Comparison of ENCODE assay signal across 8 mouse cellular contexts in genomic region chr4:97772641-97773040, GRCm38 (mm10). TPM values are rescaled to one million over a fixed set of nuclear protein-coding genes. Genes with fewer than 3 reads are reported as not detected.
DNase-seq lines count a peak whose midpoint lies in the region; ATAC-seq and TF ChIP-seq lines count a peak whose summit lies in the region.

Gene Nfia, plus strand, starts transcription at chr4:97772734.

- no peaks in the 10 kb centered on the region for H3K79me2 ChIP-seq in myocyte (ENCODE audit: control insufficient read depth, insufficient read depth)

- H3K27ac ChIP-seq in brown adipose tissue, adult 24 weeks (replicated peaks; ENCODE audit: low read depth, low read length), result peak within 1 kb of the TSS; percentile 88
- H3K27ac ChIP-seq in heart, embryonic 13.5 days (replicated peaks), result peak within 1 kb of the TSS; percentile 95

- no peaks in the 10 kb centered on the region for H3K9me3 ChIP-seq in heart, embryonic 13.5 days

- H3K4me3 ChIP-seq in brown adipose tissue, adult 24 weeks (ENCODE audit: insufficient read depth, low read depth, low read length), result peak within 1 kb of the TSS; percentile 73
- H3K4me3 ChIP-seq in heart, embryonic 13.5 days, result peak within 1 kb of the TSS; percentile 59
- peak within 1 kb of the TSS; percentile 42 for H3K4me3 ChIP-seq in myocyte

- 0% methylated on average over 9 of the region's 9 CpGs for WGBS in heart, embryonic 13.5 days

- peak within 1 kb of the TSS; percentile 81 for H3K9ac ChIP-seq in heart, embryonic 13.5 days

- no peaks in the 10 kb centered on the region for H3K27me3 ChIP-seq in heart, embryonic 13.5 days (replicated peaks)
- H3K27me3 ChIP-seq in myocyte (ENCODE audit: control insufficient read depth, insufficient read depth, insufficient read length), result peaks cover 12% of the 10 kb centered on the region

- no peak within 1 kb of the TSS for H3ac ChIP-seq in myocyte (ENCODE audit: control insufficient read depth, insufficient read length)

- no peak for ATAC-seq in heart, embryonic 13.5 days (ENCODE audit: extremely low read depth, insufficient number of reproducible peaks, low FRiP score, low TSS enrichment)

- no peak for TF ChIP-seq POLR2A in myocyte (IDR thresholded peaks at IDR 0.05; ENCODE audit: insufficient read length, low read depth)

- H3K36me3 ChIP-seq in heart, embryonic 13.5 days, result no peaks in the 10 kb centered on the region
- H3K36me3 ChIP-seq in myocyte (ENCODE audit: control insufficient read depth, insufficient read depth), result no peaks in the 10 kb centered on the region

- H3K4me2 ChIP-seq in heart, embryonic 13.5 days, result peak within 1 kb of the TSS; percentile 78
- H3K4me2 ChIP-seq in myocyte (ENCODE audit: low read depth), result peak within 1 kb of the TSS; percentile 89

- intact Hi-C loops in left cerebral cortex, postnatal 10 days (cut with DNase I), result loop anchor here (10.0 kb wide), 1 partner anchor 232 kb away; no protein-coding TSS in a partner anchor

- DNase-seq in thymus, postnatal 0 days (ENCODE audit: low spot score), result no peak
- DNase-seq in thymus, postnatal 10 days (ENCODE audit: low spot score in 2 of 2), result no peak
- DNase-seq in left cerebral cortex, postnatal 10 days (ENCODE audit: extremely low spot score in 1 of 2, low spot score in 2 of 2), result no peak
- DNase-seq in c-Kit-positive CD71-positive TER-119-positive erythroid progenitor cells, embryonic 14.5 days (ENCODE audit: low spot score), result no peak
- no peak for DNase-seq in urinary bladder, postnatal 14 days (ENCODE audit: low spot score)

- H3K4me1 ChIP-seq in brown adipose tissue, adult 24 weeks (ENCODE audit: control insufficient read depth, insufficient read depth, insufficient read length, low read length), result no peaks in the 10 kb centered on the region
- H3K4me1 ChIP-seq in heart, embryonic 13.5 days, result peaks cover 28% of the 10 kb centered on the region

TF ChIP-seq in myocyte, 11 proteins besides CTCF, POLR2A, EP300 and RAD21:
- no peak for TF ChIP-seq POLR2AphosphoS2 (IDR thresholded peaks at IDR 0.05; ENCODE audit: insufficient read length, low read depth)
- no peak for TF ChIP-seq MYOG (IDR thresholded peaks at IDR 0.05; ENCODE audit: control insufficient read depth in 1 of 3, insufficient read depth in 1 of 3, insufficient read length in 2 of 3, low read depth in 2 of 3)
- no peak for TF ChIP-seq CEBPB (IDR thresholded peaks at IDR 0.05; ENCODE audit: insufficient read depth, poor library complexity, severe bottlenecking)

RNA-seq across cellular contexts. Expression of gene Nfia, which starts in this region (rescaled TPM):
- polyA plus RNA-seq in thymus, postnatal 0 days (2015; fragmentation: Nextera tagmentation; extraction: Ambion mirVana), result 16.5 and 18.7 TPM in 2 replicates
- 43.3 and 74.8 TPM in 2 replicates for polyA plus RNA-seq in brown adipose tissue, adult 24 weeks (2012; ENCODE audit: insufficient read depth, insufficient read length, missing spikeins)
- 31.1 and 32.3 TPM in 2 replicates for polyA plus RNA-seq in heart, embryonic 13.5 days (2015; fragmentation: Nextera tagmentation; extraction: Ambion mirVana)
- 10 to 100 TPM; 76.4 to 79.5 TPM for total RNA-seq in left cerebral cortex, postnatal 10 days (2021)
- 0.25 TPM for polyA plus RNA-seq in myocyte (2012; fragmentation: generic; extraction: Trizol)

Comparison
In these comparisons a context has a peak if more than half of its experiments do, and no peak if none do; other contexts are left out.
1. RNA of gene Nfia (polyA plus RNA-seq): 43.3 to 74.8 TPM in brown adipose tissue, adult 24 weeks, 31.1 to 32.3 TPM in heart, embryonic 13.5 days and 16.5 to 18.7 TPM in thymus, postnatal 0 days; 0.25 TPM in myocyte (single experiment); every median in the first group is over 10 times any median in the second.
2. Peak in every context shown above with its lines, with median percentiles within 50 percentile points of each other: H3K4me3 ChIP-seq.